Mouse (Mus musculus): ENCODE data around the gene Rtkn.

Rtkn gene

GRCm38 (mm10) chr6:83117165-83117438 lies 18.2 kb upstream of the Rtkn start:
- no peak for DNase-seq

GRCm38 (mm10) chr6:83117616-83118015 lies 17.6 kb upstream of the Rtkn start:
- no peak for DNase-seq

- DNase-seq: no peak
Measured at GRCm38 (mm10) chr6:83118369-83118768, 16.9 kb upstream of the Rtkn start.

GRCm38 (mm10) chr6:83118825-83119733 lies 16.2 kb upstream of the Rtkn start:
- no peak for DNase-seq

- DNase-seq: peak in 1 of 2 experiments; percentile 33
Measured at GRCm38 (mm10) chr6:83119734-83120051, 15.6 kb upstream of the Rtkn start.

- peak; percentile 91 to 95 for DNase-seq
Measured at GRCm38 (mm10) chr6:83120930-83121862, 14.1 kb upstream of the Rtkn start, which contains the start of gene Wbp1. Gene Wbp1, minus strand, starts transcription at chr6:83121559.

GRCm38 (mm10) chr6:83121863-83122710 lies 13.2 kb upstream of the Rtkn start:
- DNase-seq: no peak

- DNase-seq: no peak
Measured at GRCm38 (mm10) chr6:83122961-83123360, 12.3 kb upstream of the Rtkn start.

GRCm38 (mm10) chr6:83124851-83125312 lies 10.4 kb upstream of the Rtkn start:
- DNase-seq: peak; percentile 85 to 87

GRCm38 (mm10) chr6:83125331-83125730 lies 9.9 kb upstream of the Rtkn start, which contains the start of gene Ino80b:
Gene Ino80b, minus strand, starts transcription at chr6:83125431.
- no peak for DNase-seq

GRCm38 (mm10) chr6:83127419-83127818 lies 7.8 kb upstream of the Rtkn start:
- DNase-seq: no peak

- no peak for DNase-seq
Measured at GRCm38 (mm10) chr6:83131469-83132034, 3.7 kb upstream of the Rtkn start.

- DNase-seq: no peak
Measured at GRCm38 (mm10) chr6:83132176-83132919, 2.9 kb upstream of the Rtkn start.

GRCm38 (mm10) chr6:83134226-83134625 lies 1.0 kb upstream of the Rtkn start:
- no peak for DNase-seq

- DNase-seq: no peak
Measured at GRCm38 (mm10) chr6:83135571-83136161, 403 bp downstream of the Rtkn start.

GRCm38 (mm10) chr6:83136291-83136880 lies 1.1 kb downstream of the Rtkn start:
- DNase-seq: no peak

- DNase-seq: no peak
Measured at GRCm38 (mm10) chr6:83136881-83137575, 1.8 kb downstream of the Rtkn start.

- peak in 1 of 2 experiments; percentile 41 for DNase-seq
Measured at GRCm38 (mm10) chr6:83137576-83137950, 2.3 kb downstream of the Rtkn start.

GRCm38 (mm10) chr6:83138056-83138455 lies 2.8 kb downstream of the Rtkn start:
- DNase-seq: no peak

- DNase-seq: no peak
Measured at GRCm38 (mm10) chr6:83140044-83140443, 4.8 kb downstream of the Rtkn start.

All from cerebellum, postnatal 36 days (tissue).